Comparison of ENCODE assay signal across 19 mouse cellular contexts in genomic region chr9:63746980-63747379, GRCm38 (mm10). TPM values are rescaled to one million over a fixed set of nuclear protein-coding genes. Genes with fewer than 3 reads are reported as not detected.
DNase-seq lines count a peak whose midpoint lies in the region; ATAC-seq and TF ChIP-seq lines count a peak whose summit lies in the region.
"Had no signal": no experiment of that assay in that cellular context is flagged by ENCODE, and none has a peak within 500 bp of the region (broad histone marks: within the 10 kb centered on the region; RNA-seq: fewer than 3 reads in every experiment).

No protein-coding gene starts in this region.

- TF ChIP-seq POLR2A in myocyte (IDR thresholded peaks at IDR 0.05; ENCODE audit: insufficient read length, low read depth): no peak

- no peak overlapping the region for H3K4me3 ChIP-seq in heart, embryonic 12.5 days
- H3K4me3 ChIP-seq in kidney, embryonic 15.5 days (replicated peaks): no peak overlapping the region
- H3K4me3 ChIP-seq in midbrain, embryonic 10.5 days: no peak overlapping the region
- H3K4me3 ChIP-seq in midbrain, embryonic 11.5 days (ENCODE audit: low read depth, low read length): no peak overlapping the region
- no peak overlapping the region for H3K4me3 ChIP-seq in myocyte
- H3K4me3 ChIP-seq: hindbrain, embryonic 12.5 days; left cerebral cortex, adult 2 months; limb, embryonic 15.5 days; midbrain, embryonic 12.5 days had no signal

- peaks cover 35% of the 10 kb centered on the region for H3K79me2 ChIP-seq in myocyte (ENCODE audit: control insufficient read depth, insufficient read depth)

- intact Hi-C loops in heart, postnatal 36 days (cut with DNase I): no loop called here

- 0 out of 2 replicates have a peak overlapping the region, but pooled peaks have one; percentile 5 for H3K9ac ChIP-seq in heart, embryonic 12.5 days
- no peak overlapping the region for H3K9ac ChIP-seq in kidney, embryonic 15.5 days
- H3K9ac ChIP-seq in midbrain, embryonic 11.5 days (ENCODE audit: low read length): no peak overlapping the region
- H3K9ac ChIP-seq: hindbrain, embryonic 12.5 days; limb, embryonic 15.5 days; midbrain, embryonic 12.5 days had no signal

- 97% methylated on average over 3 of the region's 3 CpGs for WGBS in heart, embryonic 12.5 days
- 88% methylated on average over 3 of the region's 3 CpGs for WGBS in kidney, embryonic 15.5 days
- WGBS in midbrain, embryonic 10.5 days: 94% methylated on average over 3 of the region's 3 CpGs
- 89% methylated on average over 3 of the region's 3 CpGs for WGBS in midbrain, embryonic 11.5 days

- no peaks in the 10 kb centered on the region for H3K36me3 ChIP-seq in heart, embryonic 12.5 days
- no peaks in the 10 kb centered on the region for H3K36me3 ChIP-seq in kidney, embryonic 15.5 days
- H3K36me3 ChIP-seq in midbrain, embryonic 10.5 days: peaks cover 11% of the 10 kb centered on the region
- H3K36me3 ChIP-seq in midbrain, embryonic 11.5 days (ENCODE audit: control insufficient read depth, insufficient read depth, low read length): no peaks in the 10 kb centered on the region
- no peaks in the 10 kb centered on the region for H3K36me3 ChIP-seq in myocyte (ENCODE audit: control insufficient read depth, insufficient read depth)
- H3K36me3 ChIP-seq: limb, embryonic 15.5 days; midbrain, embryonic 12.5 days had no signal

- no peak overlapping the region for H3ac ChIP-seq in myocyte (ENCODE audit: control insufficient read depth, insufficient read length)

- no peak for DNase-seq in heart, postnatal 36 days
- DNase-seq in kidney, postnatal 36 days: no peak
- DNase-seq in midbrain, embryonic 10.5 days (ENCODE audit: low spot score): no peak
- no peak for DNase-seq in midbrain, embryonic 11.5 days (ENCODE audit: low spot score, missing footprints)
- no peak for DNase-seq in left cerebral cortex, adult 8-10 months (ENCODE audit: low spot score in 2 of 2)
- DNase-seq: B cell, adult 2 months; cerebellum, adult 11-12 months; cerebellum, postnatal 10 days; left cerebral cortex, postnatal 4 days; lung, postnatal 10 days; thymus, adult 2 months had no signal

- no peak overlapping the region for H3K4me2 ChIP-seq in heart, embryonic 12.5 days
- no peak overlapping the region for H3K4me2 ChIP-seq in kidney, embryonic 15.5 days
- no peak overlapping the region for H3K4me2 ChIP-seq in midbrain, embryonic 11.5 days
- H3K4me2 ChIP-seq in myocyte (ENCODE audit: low read depth): peak overlapping the region; percentile 59
- H3K4me2 ChIP-seq: limb, embryonic 15.5 days; midbrain, embryonic 12.5 days had no signal

- H3K9me3 ChIP-seq in heart, embryonic 12.5 days (replicated peaks): no peaks in the 10 kb centered on the region
- H3K9me3 ChIP-seq in kidney, embryonic 15.5 days (replicated peaks): no peaks in the 10 kb centered on the region
- no peaks in the 10 kb centered on the region for H3K9me3 ChIP-seq in midbrain, embryonic 10.5 days (replicated peaks)
- no peaks in the 10 kb centered on the region for H3K9me3 ChIP-seq in midbrain, embryonic 11.5 days (ENCODE audit: control insufficient read depth, low read length)
- H3K9me3 ChIP-seq: hindbrain, embryonic 12.5 days; limb, embryonic 15.5 days; midbrain, embryonic 12.5 days had no signal

- H3K4me1 ChIP-seq in heart, embryonic 12.5 days (replicated peaks): peaks cover 93% of the 10 kb centered on the region
- H3K4me1 ChIP-seq in kidney, embryonic 15.5 days: peaks cover 93% of the 10 kb centered on the region
- H3K4me1 ChIP-seq in midbrain, embryonic 10.5 days: peaks cover 94% of the 10 kb centered on the region
- H3K4me1 ChIP-seq in midbrain, embryonic 11.5 days (ENCODE audit: control insufficient read depth, insufficient read depth, low read length): peaks cover 53% of the 10 kb centered on the region

- 0 out of 2 replicates have a peak overlapping the region, but pooled peaks have one; percentile 78 for H3K27ac ChIP-seq in heart, embryonic 12.5 days (ENCODE audit: poor library complexity, severe bottlenecking)
- peak overlapping the region; percentile 64; the same call in 1 of the 2 replicates for H3K27ac ChIP-seq in kidney, embryonic 15.5 days
- H3K27ac ChIP-seq in midbrain, embryonic 10.5 days (replicated peaks): peak overlapping the region; percentile 58; the same call in 1 of the 2 replicates
- H3K27ac ChIP-seq in midbrain, embryonic 11.5 days (ENCODE audit: low read depth, low read length): no peak overlapping the region
- H3K27ac ChIP-seq: hindbrain, embryonic 12.5 days; left cerebral cortex, adult 2 months; midbrain, embryonic 12.5 days had no signal

- no peak for ATAC-seq in heart, embryonic 12.5 days (ENCODE audit: insufficient number of reproducible peaks, low FRiP score)
- no peak for ATAC-seq in kidney, embryonic 15.5 days (replicated peaks; ENCODE audit: low FRiP score)
- no peak for ATAC-seq in midbrain, embryonic 11.5 days (ENCODE audit: low FRiP score)
- ATAC-seq: forebrain, embryonic 16.5 days had no signal

- no peaks in the 10 kb centered on the region for H3K27me3 ChIP-seq in heart, embryonic 12.5 days (replicated peaks)
- no peaks in the 10 kb centered on the region for H3K27me3 ChIP-seq in kidney, embryonic 15.5 days
- no peaks in the 10 kb centered on the region for H3K27me3 ChIP-seq in midbrain, embryonic 10.5 days (ENCODE audit: low read depth, poor library complexity, severe bottlenecking)
- H3K27me3 ChIP-seq in midbrain, embryonic 11.5 days (ENCODE audit: control insufficient read depth, insufficient read depth, low read length): no peaks in the 10 kb centered on the region
- no peaks in the 10 kb centered on the region for H3K27me3 ChIP-seq in myocyte (ENCODE audit: control insufficient read depth, insufficient read depth, insufficient read length)
- H3K27me3 ChIP-seq: hindbrain, embryonic 12.5 days; limb, embryonic 15.5 days had no signal

TF ChIP-seq in myocyte, 11 proteins besides CTCF, POLR2A, EP300 and RAD21:
- TF ChIP-seq E2F4 (IDR thresholded peaks at IDR 0.05; ENCODE audit: insufficient read depth): no peak
- TF ChIP-seq POLR2AphosphoS2 (IDR thresholded peaks at IDR 0.05; ENCODE audit: insufficient read length, low read depth): no peak
- TF ChIP-seq REST (IDR thresholded peaks at IDR 0.05; ENCODE audit: insufficient read depth, insufficient read length): no peak
- TF ChIP-seq USF1 (IDR thresholded peaks at IDR 0.05; ENCODE audit: low read depth): no peak
- TF ChIP-seq CEBPB (IDR thresholded peaks at IDR 0.05; ENCODE audit: insufficient read depth, poor library complexity, severe bottlenecking): no peak
- TF ChIP-seq MYOG (IDR thresholded peaks at IDR 0.05; ENCODE audit: control insufficient read depth in 1 of 3, insufficient read depth in 1 of 3, insufficient read length in 2 of 3, low read depth in 2 of 3): no peak
- no peak for TF ChIP-seq TCF3 (IDR thresholded peaks at IDR 0.05; ENCODE audit: insufficient read length, low read depth)
- TF ChIP-seq MYOD1 (IDR thresholded peaks at IDR 0.05; ENCODE audit: control insufficient read depth in 1 of 3, insufficient read length in 2 of 3, low read depth in 2 of 3): no peak
- no peak for TF ChIP-seq TCF12 (IDR thresholded peaks at IDR 0.05; ENCODE audit: insufficient read depth, poor library complexity, severe bottlenecking)
- TF ChIP-seq MAX (IDR thresholded peaks at IDR 0.05; ENCODE audit: low read depth): no peak
- no peak for TF ChIP-seq SRF (IDR thresholded peaks at IDR 0.05; ENCODE audit: control insufficient read depth, insufficient read length, low read depth)

RNA-seq across cellular contexts. Expression of gene Smad3, which starts 10.8 kb away (rescaled TPM):
- polyA plus RNA-seq in heart, embryonic 12.5 days (2016; fragmentation: Nextera tagmentation; extraction: Ambion mirVana): 17.0 and 18.9 TPM in 2 replicates
- total RNA-seq in heart, postnatal 36 days (2021): 10 to 100 TPM; 12.5 to 13.2 TPM
- polyA plus RNA-seq in kidney, embryonic 15.5 days (2015; fragmentation: Nextera tagmentation; extraction: Ambion mirVana): 25.0 and 26.5 TPM in 2 replicates
- 21.7 and 22.5 TPM in 2 replicates for polyA plus RNA-seq in midbrain, embryonic 10.5 days (2016; fragmentation: Nextera tagmentation; extraction: Ambion mirVana)
- 16.5 and 16.8 TPM in 2 replicates for polyA plus RNA-seq in midbrain, embryonic 11.5 days (2014; fragmentation: Nextera tagmentation; extraction: Ambion mirVana)
- 25.5 TPM for polyA plus RNA-seq in myocyte (2012; fragmentation: generic; extraction: Trizol)
- total RNA-seq in left cerebral cortex, adult 8-10 months (2022): 10 to 100 TPM; 52.3 to 57.3 (median 56.8) TPM
